Mouse (Mus musculus) E14TG2a.4 (cell line): ENCODE measurements around the gene Ect2.

ENCODE experiments used
- H3K27me3 ChIP-seq: 2 replicates; pipeline ENCODE4 v1.6.1; 2014; ENCODE audit warnings: low read length, control low read depth; ENCODE audit not compliant: insufficient read depth
- H3K36me3 ChIP-seq: 2 replicates; pipeline ENCODE4 v1.6.1; 2014; ENCODE audit warnings: low read length, control low read depth; ENCODE audit not compliant: insufficient read depth
- H3K4me1 ChIP-seq: replicated peaks from 2 replicates; pipeline ENCODE4 v1.6.1; 2014; ENCODE audit warnings: low read depth, low read length, control low read depth
- H3K4me3 ChIP-seq: replicated peaks from 2 replicates; pipeline ENCODE4 v1.5.1; 2014; ENCODE audit warnings: mild to moderate bottlenecking, low read length
- H3K9me3 ChIP-seq: 2 replicates; pipeline ENCODE4 v1.6.1; 2014; ENCODE audit warnings: low read length, control low read depth
- CTCF ChIP-seq: conservative IDR thresholded peaks from 2 replicates; pipeline ENCODE4 v1.5.1; 2014; ENCODE audit warnings: low read length
- NANOG ChIP-seq: IDR thresholded peaks from 2 replicates; pipeline ENCODE4 v1.6.1; 2014; ENCODE audit warnings: borderline replicate concordance, low read length, mixed read lengths
- POU5F1 ChIP-seq: IDR thresholded peaks from 2 replicates; pipeline ENCODE4 v1.6.1; 2014; ENCODE audit warnings: low read length, borderline replicate concordance

Ect2 gene

GRCm38 (mm10) chr3:27102965-27103364 lies 50.7 kb downstream of the Ect2 start:
- Histone ChIP-seq H3K4me3 (no peak overlapping the region), H3K9me3 (no peaks in the 10 kb centered on the region), H3K36me3 (peaks cover 97% of the 10 kb centered on the region), H3K27me3 (no peaks in the 10 kb centered on the region), H3K4me1 (peaks cover 13% of the 10 kb centered on the region)
- no peak for TF ChIP-seq NANOG

GRCm38 (mm10) chr3:27098633-27099032 lies 55.0 kb downstream of the Ect2 start:
- no peak overlapping the region for H3K4me3 ChIP-seq
- no peaks in the 10 kb centered on the region for H3K27me3 ChIP-seq
- TF ChIP-seq NANOG (no peak), CTCF (no peak), POU5F1 (no peak)
- H3K9me3 ChIP-seq: no peaks in the 10 kb centered on the region
- peaks cover 4% of the 10 kb centered on the region; the same call in 1 of the 2 replicates for H3K4me1 ChIP-seq
- H3K36me3 ChIP-seq: peaks cover 92% of the 10 kb centered on the region

- peaks cover 89% of the 10 kb centered on the region for H3K36me3 ChIP-seq
- no peak overlapping the region for H3K4me3 ChIP-seq
- TF ChIP-seq POU5F1: no peak
- no peak for TF ChIP-seq CTCF
- TF ChIP-seq NANOG: no peak
- peaks cover 16% of the 10 kb centered on the region for H3K9me3 ChIP-seq
- H3K4me1 ChIP-seq: peaks cover 29% of the 10 kb centered on the region
- no peaks in the 10 kb centered on the region for H3K27me3 ChIP-seq
Observed at GRCm38 (mm10) chr3:27086221-27086620, 67.5 kb downstream of the Ect2 start.

GRCm38 (mm10) chr3:27081229-27082060 lies 72.2 kb downstream of the Ect2 start:
- TF ChIP-seq POU5F1 (no peak), NANOG (no peak), CTCF (no peak)
- Histone ChIP-seq H3K9me3 (peaks cover 11% of the 10 kb centered on the region), H3K4me3 (no peak overlapping the region), H3K36me3 (peaks cover 54% of the 10 kb centered on the region), H3K27me3 (no peaks in the 10 kb centered on the region), H3K4me1 (peaks cover 25% of the 10 kb centered on the region)

GRCm38 (mm10) chr3:27080061-27080770 lies 73.5 kb downstream of the Ect2 start:
- Histone ChIP-seq H3K4me1 (peaks cover 14% of the 10 kb centered on the region), H3K27me3 (no peaks in the 10 kb centered on the region), H3K36me3 (peaks cover 43% of the 10 kb centered on the region), H3K4me3 (no peak overlapping the region), H3K9me3 (peaks cover 20% of the 10 kb centered on the region)
- TF ChIP-seq POU5F1: no peak
- TF ChIP-seq NANOG: no peak
- no peak for TF ChIP-seq CTCF

GRCm38 (mm10) chr3:27073884-27074283 lies 79.8 kb downstream of the Ect2 start:
- no peaks in the 10 kb centered on the region for H3K27me3 ChIP-seq
- TF ChIP-seq POU5F1: no peak
- no peak for TF ChIP-seq NANOG
- TF ChIP-seq CTCF: no peak
- H3K4me3 ChIP-seq: no peak overlapping the region
- peaks cover 3% of the 10 kb centered on the region; the same call in 1 of the 2 replicates for H3K36me3 ChIP-seq
- H3K4me1 ChIP-seq: peaks cover 4% of the 10 kb centered on the region; the same call in 1 of the 2 replicates
- H3K9me3 ChIP-seq: peaks cover 24% of the 10 kb centered on the region

- peaks cover 12% of the 10 kb centered on the region for H3K4me1 ChIP-seq
- no peaks in the 10 kb centered on the region for H3K27me3 ChIP-seq
- H3K36me3 ChIP-seq: no peaks in the 10 kb centered on the region
- peaks cover 15% of the 10 kb centered on the region for H3K9me3 ChIP-seq
- TF ChIP-seq CTCF (no peak), NANOG (no peak), POU5F1 (no peak)
- H3K4me3 ChIP-seq: no peak overlapping the region
Observed at GRCm38 (mm10) chr3:27071706-27072105, 82.0 kb downstream of the Ect2 start.

- Histone ChIP-seq H3K36me3 (no peaks in the 10 kb centered on the region), H3K9me3 (peaks cover 5% of the 10 kb centered on the region; the same call in 1 of the 2 replicates), H3K4me1 (peaks cover 25% of the 10 kb centered on the region), H3K4me3 (no peak overlapping the region), H3K27me3 (no peaks in the 10 kb centered on the region)
- TF ChIP-seq NANOG (no peak), CTCF (no peak), POU5F1 (no peak)
Observed at GRCm38 (mm10) chr3:27070340-27070739, 83.3 kb downstream of the Ect2 start.
